Comparison of ENCODE assay signal across 19 mouse cellular contexts in the genomic region with DNA sequence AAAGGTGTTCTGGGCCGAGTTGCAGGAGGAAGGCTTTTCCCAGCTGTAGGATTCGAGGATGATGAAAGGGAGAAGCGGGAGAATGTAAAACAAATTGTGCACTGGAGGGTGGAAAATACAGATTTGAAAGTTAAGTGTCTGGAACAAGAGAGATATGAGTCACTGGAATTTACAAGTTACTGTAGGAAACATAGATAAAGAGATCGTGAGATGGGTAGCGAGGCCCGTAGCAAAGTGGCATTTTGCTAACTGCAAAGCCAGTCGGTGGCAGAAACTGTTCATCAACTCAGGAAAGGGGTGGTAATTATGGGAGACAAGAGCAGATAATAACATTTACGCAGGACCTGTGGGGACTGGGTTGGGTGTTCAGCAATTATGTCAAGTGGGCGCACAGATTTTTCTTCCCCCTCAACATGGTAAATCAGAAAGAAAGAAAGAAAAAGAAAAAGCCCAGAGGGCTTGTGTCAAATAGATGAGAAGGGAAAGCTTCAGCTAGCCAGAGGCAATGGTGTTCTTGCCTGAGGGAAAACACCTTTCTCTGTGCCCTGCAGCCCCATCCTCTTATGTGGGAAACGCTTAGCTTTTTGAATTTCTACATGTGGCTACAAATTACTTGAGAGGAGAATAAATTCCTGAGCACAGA.
DNase-seq lines count a peak whose midpoint lies in the region; ATAC-seq lines count a peak whose summit lies in the region.
"Had no signal": no experiment of that assay in that cellular context is flagged by ENCODE, and none has a peak within 500 bp of the region (broad histone marks: within the 10 kb centered on the region; RNA-seq: fewer than 3 reads in every experiment).

No protein-coding gene starts in this region.

- H3K4me2 ChIP-seq in hindbrain, embryonic 15.5 days, result no peak overlapping the region
- H3K4me2 ChIP-seq in midbrain, embryonic 11.5 days, result no peak overlapping the region
- no peak overlapping the region for H3K4me2 ChIP-seq in neural tube, embryonic 12.5 days (replicated peaks)
- H3K4me2 ChIP-seq: embryonic facial prominence, embryonic 12.5 days; forebrain, embryonic 13.5 days; forebrain, embryonic 15.5 days had no signal

- H3K4me3 ChIP-seq in hindbrain, embryonic 15.5 days, result no peak overlapping the region
- H3K4me3 ChIP-seq in hindbrain, embryonic 10.5 days, result no peak overlapping the region
- H3K4me3 ChIP-seq in midbrain, embryonic 11.5 days (ENCODE audit: low read depth, low read length), result no peak overlapping the region
- no peak overlapping the region for H3K4me3 ChIP-seq in midbrain, embryonic 10.5 days
- H3K4me3 ChIP-seq in neural tube, embryonic 12.5 days, result no peak overlapping the region
- H3K4me3 ChIP-seq: embryonic facial prominence, embryonic 10.5 days; embryonic facial prominence, embryonic 12.5 days; forebrain, embryonic 13.5 days; forebrain, embryonic 15.5 days had no signal

- peak overlapping the region; percentile 30 for H3K27ac ChIP-seq in hindbrain, embryonic 15.5 days (replicated peaks)
- no peak overlapping the region for H3K27ac ChIP-seq in hindbrain, embryonic 10.5 days
- H3K27ac ChIP-seq in midbrain, embryonic 11.5 days (ENCODE audit: low read depth, low read length), result no peak overlapping the region
- H3K27ac ChIP-seq in midbrain, embryonic 10.5 days (replicated peaks), result no peak overlapping the region
- 0 out of 2 replicates have a peak overlapping the region, but pooled peaks have one; percentile 32 for H3K27ac ChIP-seq in neural tube, embryonic 12.5 days
- H3K27ac ChIP-seq: embryonic facial prominence, embryonic 10.5 days; embryonic facial prominence, embryonic 12.5 days; forebrain, embryonic 13.5 days; forebrain, embryonic 15.5 days had no signal

- WGBS in hindbrain, embryonic 15.5 days, result 47% methylated on average over 10 of the region's 10 CpGs
- 74% methylated on average over 10 of the region's 10 CpGs for WGBS in hindbrain, embryonic 10.5 days
- WGBS in midbrain, embryonic 11.5 days, result 74% methylated on average over 10 of the region's 10 CpGs
- whole genome bisulfite sequencing in midbrain, embryonic 10.5 days, result 78% methylated on average over 10 of the region's 10 CpGs
- WGBS in neural tube, embryonic 12.5 days, result 60% methylated on average over 10 of the region's 10 CpGs

- no peak for ATAC-seq in hindbrain, embryonic 15.5 days (ENCODE audit: low FRiP score, low read depth)
- ATAC-seq in midbrain, embryonic 11.5 days (ENCODE audit: low FRiP score), result no peak
- no peak for ATAC-seq in neural tube, embryonic 12.5 days (ENCODE audit: low FRiP score, low read depth)
- ATAC-seq: CD4-positive, CD25-positive, alpha-beta regulatory T cell, adult 4 months; forebrain, embryonic 13.5 days; forebrain, embryonic 15.5 days had no signal

- H3K9me3 ChIP-seq in hindbrain, embryonic 15.5 days, result no peaks in the 10 kb centered on the region
- H3K9me3 ChIP-seq in hindbrain, embryonic 10.5 days, result 0 out of 2 replicates have a peak, but pooled peaks cover 2% of the 10 kb centered on the region
- no peaks in the 10 kb centered on the region for H3K9me3 ChIP-seq in midbrain, embryonic 11.5 days (ENCODE audit: control insufficient read depth, low read length)
- no peaks in the 10 kb centered on the region for H3K9me3 ChIP-seq in midbrain, embryonic 10.5 days (replicated peaks)
- no peaks in the 10 kb centered on the region for H3K9me3 ChIP-seq in neural tube, embryonic 12.5 days
- H3K9me3 ChIP-seq: embryonic facial prominence, embryonic 10.5 days; embryonic facial prominence, embryonic 12.5 days; forebrain, embryonic 13.5 days; forebrain, embryonic 15.5 days had no signal

- H3K36me3 ChIP-seq in hindbrain, embryonic 15.5 days, result no peaks in the 10 kb centered on the region
- H3K36me3 ChIP-seq in hindbrain, embryonic 10.5 days, result no peaks in the 10 kb centered on the region
- H3K36me3 ChIP-seq in midbrain, embryonic 11.5 days (ENCODE audit: control insufficient read depth, insufficient read depth, low read length), result no peaks in the 10 kb centered on the region
- H3K36me3 ChIP-seq in midbrain, embryonic 10.5 days, result no peaks in the 10 kb centered on the region
- no peaks in the 10 kb centered on the region for H3K36me3 ChIP-seq in neural tube, embryonic 12.5 days
- H3K36me3 ChIP-seq: embryonic facial prominence, embryonic 10.5 days; embryonic facial prominence, embryonic 12.5 days; forebrain, embryonic 15.5 days had no signal

- no peak for DNase-seq in hindbrain, embryonic 10.5 days (ENCODE audit: low spot score)
- DNase-seq in midbrain, embryonic 11.5 days (ENCODE audit: low spot score, missing footprints), result peak; percentile 54
- no peak for DNase-seq in midbrain, embryonic 10.5 days (ENCODE audit: low spot score)
- no peak for DNase-seq in neural tube, embryonic 10.5 days (ENCODE audit: extremely low spot score, low spot score)
- DNase-seq in urinary bladder, postnatal 36 days (ENCODE audit: low spot score in 2 of 2), result no peak
- DNase-seq: adrenal gland, adult 2 months; adrenal gland, postnatal 10 days; adrenal gland, postnatal 25 days; B cell, adult 2 months; cerebellum, adult 11-12 months; cerebellum, adult 2 months; cerebellum, postnatal 25 days had no signal

- peaks cover 20% of the 10 kb centered on the region for H3K27me3 ChIP-seq in hindbrain, embryonic 15.5 days
- H3K27me3 ChIP-seq in hindbrain, embryonic 10.5 days (ENCODE audit: insufficient read depth, poor library complexity, severe bottlenecking), result peaks cover 66% of the 10 kb centered on the region
- H3K27me3 ChIP-seq in midbrain, embryonic 11.5 days (ENCODE audit: control insufficient read depth, insufficient read depth, low read length), result peaks cover 10% of the 10 kb centered on the region
- peaks cover 70% of the 10 kb centered on the region for H3K27me3 ChIP-seq in midbrain, embryonic 10.5 days (ENCODE audit: low read depth, poor library complexity, severe bottlenecking)
- H3K27me3 ChIP-seq in neural tube, embryonic 12.5 days (replicated peaks), result peaks cover 22% of the 10 kb centered on the region

- no peak overlapping the region for H3K9ac ChIP-seq in hindbrain, embryonic 15.5 days
- no peak overlapping the region for H3K9ac ChIP-seq in midbrain, embryonic 11.5 days (ENCODE audit: low read length)
- H3K9ac ChIP-seq in neural tube, embryonic 12.5 days, result no peak overlapping the region
- H3K9ac ChIP-seq: embryonic facial prominence, embryonic 12.5 days; forebrain, embryonic 13.5 days; forebrain, embryonic 15.5 days had no signal

- peaks cover 22% of the 10 kb centered on the region for H3K4me1 ChIP-seq in hindbrain, embryonic 15.5 days (replicated peaks)
- peaks cover 33% of the 10 kb centered on the region for H3K4me1 ChIP-seq in hindbrain, embryonic 10.5 days (replicated peaks)
- peaks cover 19% of the 10 kb centered on the region for H3K4me1 ChIP-seq in midbrain, embryonic 11.5 days (ENCODE audit: control insufficient read depth, insufficient read depth, low read length)
- peaks cover 40% of the 10 kb centered on the region for H3K4me1 ChIP-seq in midbrain, embryonic 10.5 days
- H3K4me1 ChIP-seq in neural tube, embryonic 12.5 days, result peaks cover 22% of the 10 kb centered on the region

Comparison
In these comparisons a context has a peak if more than half of its experiments do, and no peak if none do; other contexts are left out.
1. H3K27ac ChIP-seq: peak in hindbrain, embryonic 15.5 days (single experiment) and neural tube, embryonic 12.5 days (single experiment); none in hindbrain, embryonic 10.5 days (single experiment), midbrain, embryonic 11.5 days (single experiment) and midbrain, embryonic 10.5 days (single experiment).